Mouse (Mus musculus) stomach, postnatal 0 days (tissue): ENCODE results near the gene Arhgef10l.

Experiments
- CTCF ChIP-seq: IDR thresholded peaks from 2 replicates; pipeline ENCODE4 v1.5.1; 2016; ENCODE audit warnings: antibody characterized with exemption, low read depth, mild to moderate bottlenecking, moderate library complexity
- EP300 ChIP-seq: optimal IDR thresholded peaks from 2 replicates; pipeline ENCODE3; 2016; ENCODE audit warnings: antibody characterized with exemption

- TF ChIP-seq CTCF, result no peak
- no peak for TF ChIP-seq EP300
Measured at GRCm38 (mm10) chr4:140497169-140497568, 168.6 kb downstream of the Arhgef10l start.
